Mouse (Mus musculus): ENCODE measurements at regions not wholly inside any gene's neighbourhood (a gene's known extent, or its start where the extent isn't known, plus 50 kb on each side); places are given as distances from the start of the nearest gene placed in this dataset.

DNA sequence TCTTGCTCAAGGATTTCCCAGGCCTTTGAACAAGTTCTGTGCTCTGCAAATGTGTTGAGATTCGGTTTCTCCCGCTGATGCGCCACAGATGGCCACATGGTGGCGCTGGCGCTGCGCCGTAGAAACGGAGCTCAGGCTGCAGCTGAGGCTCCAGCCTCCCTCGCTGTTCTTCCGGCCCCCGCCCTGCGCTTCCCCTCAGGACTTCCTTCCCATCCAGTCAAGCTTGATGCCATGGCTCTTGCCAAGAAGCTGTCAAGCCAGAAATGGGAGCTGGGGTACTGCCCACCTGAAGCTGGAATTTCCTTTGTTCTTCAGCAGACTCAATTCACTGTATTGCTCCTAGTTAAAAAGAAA, 263.9 kb downstream of the Mpdz start:
- DNase-seq = peak; percentile 87 to 92

GRCm38 (mm10) chr4:81216123-81216522, 226.5 kb downstream of the Mpdz start:
- no peak for DNase-seq

GRCm38 (mm10) chr4:81217979-81218378, 224.6 kb downstream of the Mpdz start:
- no peak for DNase-seq

- no peak for DNase-seq
These were observed 220.6 kb downstream of the Mpdz start for GRCm38 (mm10) chr4:81222034-81222433.

DNA sequence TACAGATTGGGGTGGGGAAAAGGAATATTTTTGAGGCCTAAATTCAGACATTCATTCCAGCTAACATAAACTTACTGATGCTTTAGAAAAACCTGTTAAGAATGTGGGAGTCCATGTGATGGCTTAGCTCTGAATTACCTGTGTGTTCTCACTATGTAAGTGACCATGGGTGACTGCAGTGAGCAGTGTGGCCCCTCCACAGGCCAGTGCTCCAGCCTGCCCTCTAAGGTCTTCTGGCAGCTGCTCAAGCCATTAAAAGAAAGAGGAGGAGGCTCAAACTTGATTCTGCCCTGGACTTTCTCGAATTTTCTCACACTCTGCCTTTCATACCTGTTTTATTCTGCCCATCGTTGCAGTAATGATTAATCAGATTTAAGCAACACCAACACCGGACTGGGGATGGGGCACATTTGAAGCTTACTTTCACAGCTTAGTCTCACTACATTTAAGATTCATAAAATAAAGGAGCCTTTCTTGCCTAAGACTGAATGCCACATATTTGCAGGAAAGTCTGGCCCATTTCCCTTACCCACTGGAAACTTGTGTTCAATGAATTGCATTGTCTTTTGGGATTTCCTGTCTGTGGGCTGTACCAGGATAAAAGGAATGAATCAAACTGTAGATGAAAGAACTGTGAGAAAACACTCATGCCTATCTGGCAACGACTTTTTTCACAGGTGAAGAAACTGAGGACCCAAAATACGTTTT, 220.0 kb downstream of the Mpdz start:
- no peak for DNase-seq
